Mouse (Mus musculus) bone marrow, adult 2 months (tissue): ENCODE data around the gene Musk. TPM values are rescaled to one million over a fixed set of nuclear protein-coding genes. Genes with fewer than 3 reads are reported as not detected.

ENCODE experiments used
- H3K27ac ChIP-seq: fragments of 200-500 bp; 2 replicates; pipeline ENCODE4 v1.5.1; 2012; ENCODE audit warnings: low read depth, mild to moderate bottlenecking, control low read depth, inconsistent platforms, low read length; ENCODE audit not compliant: control insufficient read depth, poor library complexity, insufficient read depth
- H3K4me1 ChIP-seq: fragments of 200-500 bp; 2 replicates; pipeline ENCODE4 v1.6.1; 2011; ENCODE audit warnings: low read length; ENCODE audit not compliant: control insufficient read depth, insufficient read depth
- H3K4me3 ChIP-seq: fragments of 200-500 bp; replicated peaks from 2 replicates; pipeline ENCODE3; 2011; ENCODE audit warnings: mild to moderate bottlenecking, low read depth, low read length, control low read depth; ENCODE audit not compliant: control insufficient read depth
- CTCF ChIP-seq: fragments of 200-500 bp; IDR thresholded peaks from 2 replicates; pipeline ENCODE4 v1.5.1; 2011; ENCODE audit warnings: low read length, control low read depth; ENCODE audit not compliant: control insufficient read depth, insufficient read depth
- POLR2A ChIP-seq: fragments of 200-500 bp; IDR thresholded peaks from 2 replicates; pipeline ENCODE4 v1.6.1; 2011; ENCODE audit warnings: low read depth, mild to moderate bottlenecking, control low read depth, low read length, borderline replicate concordance; ENCODE audit not compliant: control insufficient read depth
- WGBS: fragments of 180-500 bp; shearing (Covaris S2); methylation state at CpG from one replicate; pipeline ENCODE4 v1.1.7; 2018; 5-methylcytosine and 5-hydroxymethylcytosine counted together
- polyA plus RNA-seq: library from polyadenylated mRNA; stranded (reverse); fragments of >200 nt; gene quantifications from 2 replicates; pipeline ENCODE4 v1.2.4, GENCODE M21; 2011; ENCODE audit warnings: low replicate concordance; ENCODE audit not compliant: missing spikeins, insufficient read depth, insufficient read length

The Musk gene
- polyA plus RNA-seq, 1 experiment = 2.1 TPM

DNA sequence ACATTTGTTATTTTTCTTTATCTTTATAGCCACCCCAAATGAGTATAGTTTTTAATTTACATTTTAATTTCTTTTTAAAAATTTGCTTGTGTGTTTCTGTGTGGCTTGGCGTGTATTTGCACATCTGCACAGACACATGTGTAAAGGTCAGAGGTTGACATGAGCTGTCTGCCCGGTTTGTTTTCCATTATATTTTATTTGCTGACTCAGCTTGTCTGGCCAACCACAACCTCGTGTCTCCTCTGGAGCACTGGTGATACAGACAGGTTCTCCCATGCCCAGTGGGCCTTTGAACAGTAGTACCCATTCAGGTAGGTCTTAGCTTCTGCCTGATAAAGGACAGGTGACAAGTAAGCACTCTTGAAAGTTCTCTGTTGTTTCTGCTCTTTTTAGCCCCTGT, 7.3 kb downstream of the Musk start:
- H3K4me3 ChIP-seq = no peak overlapping the region
- no peak overlapping the region for H3K27ac ChIP-seq
- no peak for TF ChIP-seq POLR2A
- TF ChIP-seq CTCF = no peak
- H3K4me1 ChIP-seq = no peaks in the 10 kb centered on the region; the same call in 1 of the 2 replicates
- 81% methylated on average over 3 of the region's 3 CpGs for WGBS

DNA sequence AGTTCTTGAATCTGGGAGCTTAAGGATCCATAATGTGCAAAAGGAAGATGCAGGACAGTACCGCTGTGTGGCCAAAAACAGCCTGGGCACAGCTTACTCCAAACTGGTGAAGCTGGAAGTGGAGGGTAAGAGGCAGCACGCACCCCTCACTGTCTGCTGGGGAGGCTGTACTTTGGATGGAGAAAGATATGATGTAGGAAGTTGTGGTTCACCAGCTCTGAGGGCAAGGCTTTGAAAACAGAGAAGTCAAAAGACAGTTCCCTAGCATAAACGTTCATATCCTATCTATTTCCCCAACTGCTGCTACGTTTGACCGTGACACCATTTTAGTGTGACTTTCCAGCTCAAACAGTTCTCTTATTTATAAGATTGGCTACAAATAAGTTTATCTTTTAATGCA, 18.1 kb downstream of the Musk start:
- TF ChIP-seq CTCF = no peak
- no peak for TF ChIP-seq POLR2A
- 2% methylated on average over 5 of the region's 5 CpGs for WGBS
- Histone ChIP-seq H3K4me1 (peaks cover 1% of the 10 kb centered on the region; the same call in 1 of the 2 replicates), H3K4me3 (no peak overlapping the region), H3K27ac (peak overlapping the region; percentile 54; the same call in 1 of the 2 replicates)

DNA sequence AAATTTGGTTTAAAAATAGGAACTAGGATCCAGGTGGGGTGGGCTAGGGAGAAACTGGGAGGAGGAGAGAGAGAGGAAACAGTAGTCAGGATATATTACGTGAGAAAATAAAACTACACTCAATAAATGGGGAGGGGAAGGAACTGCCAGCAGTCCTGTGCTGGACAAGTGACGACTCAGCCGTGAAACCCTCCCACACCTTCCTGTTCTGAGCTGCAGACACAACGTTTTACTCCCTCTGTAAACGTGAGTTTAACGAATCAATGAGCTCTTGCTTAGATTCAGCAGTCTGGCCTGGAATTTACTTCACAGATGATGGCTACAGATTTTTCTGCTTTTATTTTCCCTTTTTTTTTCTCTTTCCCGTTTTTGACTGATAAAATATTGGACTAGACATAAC, 18.8 kb downstream of the Musk start:
- TF ChIP-seq CTCF (no peak), POLR2A (no peak)
- Histone ChIP-seq H3K27ac (no peak overlapping the region), H3K4me3 (no peak overlapping the region), H3K4me1 (peaks cover 1% of the 10 kb centered on the region; the same call in 1 of the 2 replicates)
- WGBS = 0% methylated on average over 7 of the region's 7 CpGs

DNA sequence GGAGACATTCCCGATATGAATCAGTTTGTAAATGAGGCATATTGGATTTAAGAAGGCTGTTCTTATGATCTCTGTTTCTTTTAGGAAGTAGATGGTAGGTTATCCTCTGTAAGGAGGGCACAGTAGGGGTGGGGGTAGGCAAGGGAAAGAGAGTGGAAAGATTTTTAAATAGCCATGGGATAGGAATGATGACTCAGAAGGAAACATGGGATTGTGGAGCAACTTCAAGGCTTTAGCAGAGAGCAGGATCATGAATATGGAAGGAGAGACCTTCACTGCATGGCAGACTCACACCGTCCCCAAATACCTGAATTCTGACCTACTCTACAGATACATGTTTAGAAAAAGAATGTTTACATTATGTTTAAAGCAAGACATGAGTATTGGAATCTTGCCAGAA, 21.7 kb downstream of the Musk start:
- peaks cover 1% of the 10 kb centered on the region; the same call in 1 of the 2 replicates for H3K4me1 ChIP-seq
- H3K4me3 ChIP-seq = no peak overlapping the region
- 75% methylated on average over 2 of the region's 2 CpGs for WGBS
- no peak overlapping the region for H3K27ac ChIP-seq
- TF ChIP-seq POLR2A (no peak), CTCF (no peak)

DNA sequence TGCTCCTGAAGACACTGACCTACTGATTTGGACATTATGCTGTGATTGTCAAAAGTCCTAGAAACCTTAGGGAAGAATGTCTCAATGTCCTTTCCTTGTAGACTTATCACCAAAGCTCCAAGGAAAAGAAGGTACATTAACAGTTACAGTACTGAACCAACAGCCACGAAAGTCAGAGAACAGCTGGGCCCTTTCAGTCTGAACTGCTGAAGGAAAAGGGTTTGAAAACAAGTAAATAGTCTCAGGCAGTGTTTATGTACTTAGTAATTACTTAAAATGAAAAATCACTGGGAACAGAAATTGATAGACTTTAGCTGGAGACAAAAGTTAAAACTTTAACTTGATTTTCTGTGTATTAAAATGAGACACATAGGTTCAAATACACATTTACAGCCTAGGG, 27.6 kb downstream of the Musk start:
- H3K4me1 ChIP-seq = no peaks in the 10 kb centered on the region; the same call in 1 of the 2 replicates
- 75% methylated on average over 1 of the region's 1 CpGs for WGBS
- no peak overlapping the region for H3K4me3 ChIP-seq
- no peak for TF ChIP-seq CTCF
- TF ChIP-seq POLR2A = no peak
- no peak overlapping the region for H3K27ac ChIP-seq

DNA sequence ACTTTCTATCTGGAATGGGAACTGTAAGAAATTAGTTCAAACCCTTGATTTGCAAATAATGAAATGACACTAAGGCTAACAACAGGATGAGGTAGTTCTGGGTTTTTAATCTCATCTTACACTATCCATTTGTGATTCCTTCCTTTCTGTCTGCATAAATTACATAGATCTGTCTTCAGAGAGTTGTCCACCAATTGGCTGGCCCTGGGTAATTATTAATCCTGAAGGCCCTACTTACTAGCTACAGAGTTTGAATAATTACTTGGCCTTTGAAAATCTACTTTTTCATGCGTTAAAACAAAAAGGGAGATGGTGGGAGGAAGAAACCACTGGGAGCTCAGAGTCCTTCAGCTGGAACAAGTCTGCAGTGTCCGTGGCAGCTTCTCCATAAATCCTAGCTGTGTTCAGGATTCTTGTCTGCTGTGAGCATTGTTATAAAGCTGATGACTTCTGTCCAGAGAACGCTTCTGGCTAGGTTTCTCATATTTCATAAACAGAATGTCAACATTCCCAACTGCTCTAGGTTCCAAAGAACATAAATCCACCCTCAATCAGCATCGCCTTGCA, 29.3 kb downstream of the Musk start:
- Histone ChIP-seq H3K4me3 (no peak overlapping the region), H3K27ac (no peak overlapping the region), H3K4me1 (no peaks in the 10 kb centered on the region; the same call in 1 of the 2 replicates)
- 74% methylated on average over 4 of the region's 4 CpGs for WGBS
- no peak for TF ChIP-seq POLR2A
- TF ChIP-seq CTCF = no peak

DNA sequence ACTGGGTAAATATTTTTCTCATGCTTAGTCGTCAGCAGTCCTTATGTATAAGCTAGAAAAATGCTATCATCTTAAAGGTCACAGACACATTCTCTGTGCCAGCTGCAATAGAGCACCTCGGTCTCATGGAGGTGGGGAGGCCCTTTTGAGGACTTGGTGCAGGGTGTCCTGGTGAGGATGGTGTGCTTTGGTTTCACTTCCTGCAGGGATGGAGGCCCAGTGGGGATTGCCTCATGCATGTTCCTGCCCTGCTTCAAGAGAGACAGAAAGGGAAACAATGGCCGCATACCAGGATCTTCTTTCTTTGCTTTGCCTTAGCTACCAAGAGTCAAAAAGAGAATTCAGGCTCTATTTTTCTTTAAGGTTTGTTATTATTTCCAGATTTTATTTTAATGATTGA, 31.8 kb downstream of the Musk start:
- no peak overlapping the region for H3K4me3 ChIP-seq
- 57% methylated on average over 3 of the region's 3 CpGs for WGBS
- no peaks in the 10 kb centered on the region; the same call in 1 of the 2 replicates for H3K4me1 ChIP-seq
- TF ChIP-seq POLR2A = no peak
- no peak for TF ChIP-seq CTCF
- no peak overlapping the region for H3K27ac ChIP-seq

DNA sequence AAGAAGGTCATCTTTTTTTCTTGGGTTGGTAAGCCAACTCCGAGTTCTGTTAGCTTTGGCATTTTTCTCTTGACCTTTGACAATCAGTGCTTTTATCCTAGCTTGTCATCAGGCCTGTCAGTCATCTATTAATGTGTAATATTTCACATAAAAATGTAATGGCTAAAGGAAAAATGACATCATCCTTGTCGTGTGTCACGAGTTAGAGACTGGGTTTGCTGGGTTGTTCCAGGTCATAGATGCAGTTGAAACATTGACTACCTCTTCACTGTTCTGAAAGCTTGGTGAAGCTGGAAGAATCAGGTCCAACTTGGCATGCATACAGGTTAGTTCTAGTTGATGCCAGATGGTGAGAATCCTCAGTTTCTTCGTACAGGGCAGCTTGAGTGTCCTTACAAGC, 34.5 kb downstream of the Musk start:
- no peak overlapping the region for H3K4me3 ChIP-seq
- no peak for TF ChIP-seq CTCF
- no peaks in the 10 kb centered on the region; the same call in 1 of the 2 replicates for H3K4me1 ChIP-seq
- H3K27ac ChIP-seq = no peak overlapping the region
- 77% methylated on average over 4 of the region's 4 CpGs for WGBS

DNA sequence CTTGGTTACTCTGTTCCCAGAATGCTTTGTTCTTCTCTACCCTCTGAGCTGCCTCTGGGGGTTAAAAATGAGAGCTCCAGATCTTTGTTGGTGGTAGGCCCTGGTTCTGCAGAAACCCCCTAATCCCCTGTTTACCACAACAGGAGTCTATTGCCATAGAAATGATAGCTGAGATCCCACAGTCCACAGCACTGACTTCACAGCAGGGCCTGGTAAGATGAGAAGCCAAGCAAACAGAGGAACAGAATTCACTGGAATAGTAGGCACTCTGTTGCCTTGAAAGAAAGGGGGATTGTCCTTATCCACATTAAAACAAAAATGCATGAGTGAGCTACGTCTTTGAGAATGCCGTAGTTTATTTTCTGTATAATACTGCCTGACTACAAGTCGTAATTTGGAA, 41.0 kb downstream of the Musk start:
- 95% methylated on average over 3 of the region's 3 CpGs for WGBS
- TF ChIP-seq POLR2A = no peak
- TF ChIP-seq CTCF = no peak
- Histone ChIP-seq H3K4me1 (peaks cover 2% of the 10 kb centered on the region; the same call in 1 of the 2 replicates), H3K27ac (no peak overlapping the region), H3K4me3 (no peak overlapping the region)
